Mouse (Mus musculus): ENCODE data around the gene Lgmn.

GRCm38 (mm10) chr12:102368556-102368955, 71.1 kb downstream of the Lgmn start:
- no peak for TF ChIP-seq GATA1 (IDR thresholded peaks at IDR 0.05; ENCODE audit: borderline replicate concordance, low read length)
- no peak for TF ChIP-seq FLI1 (IDR thresholded peaks at IDR 0.05; ENCODE audit: low read length)
